Mouse (Mus musculus): ENCODE measurements around the gene Slc29a2. TPM values are rescaled to one million over a fixed set of nuclear protein-coding genes. Genes with fewer than 3 reads are reported as not detected.

The Slc29a2 gene
- polyA plus RNA-seq, 1 experiment from 2014 or later = 7.3 TPM

- Histone ChIP-seq H3K27ac (peak overlapping the region; percentile 94), H3K36me3 (peaks cover 14% of the 10 kb centered on the region), H3K27me3 (ENCODE audit: low read depth, poor library complexity, severe bottlenecking) (no peaks in the 10 kb centered on the region), H3K4me3 (peak overlapping the region; percentile 91), H3K9me3 (replicated peaks) (no peaks in the 10 kb centered on the region), H3K4me1 (peaks cover 46% of the 10 kb centered on the region)
- DNase-seq (ENCODE audit: low spot score) = peak; percentile 62
- WGBS = 12% methylated on average over 41 of the region's 41 CpGs
Observed at GRCm38 (mm10) chr19:5039301-5040114, 15.8 kb downstream of the Slc29a2 start.

DNA sequence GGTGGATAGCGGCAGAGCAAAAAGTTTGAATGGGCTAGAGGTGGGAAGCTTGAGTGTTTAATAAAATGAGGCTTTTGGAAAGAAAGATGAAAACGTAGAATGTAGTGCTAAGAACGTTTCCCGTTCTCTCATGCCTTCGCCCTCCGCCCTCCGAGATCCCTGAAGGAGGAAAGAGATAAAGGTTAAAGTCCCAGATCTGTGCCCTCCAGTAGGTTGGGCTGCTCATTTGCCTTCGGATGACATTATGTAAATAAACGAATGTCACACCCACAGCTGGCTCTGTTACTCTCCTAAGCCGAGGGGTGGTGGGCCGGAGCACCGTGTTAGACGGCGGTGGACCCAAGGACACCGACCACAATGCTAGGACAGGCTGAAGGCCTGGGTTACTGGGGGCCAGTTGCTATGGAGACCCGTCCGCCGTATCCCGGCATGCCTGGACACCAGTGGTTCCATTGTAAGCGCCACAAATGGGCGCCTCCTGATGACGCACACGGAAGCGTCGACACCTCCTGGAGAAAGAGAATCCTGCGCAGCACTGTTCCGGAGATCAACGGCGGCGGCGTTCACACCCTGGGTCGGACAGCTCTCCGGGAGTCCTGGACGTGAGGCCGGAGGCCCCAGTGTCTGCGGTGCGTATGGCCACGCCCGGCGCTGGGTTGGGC is 17.3 kb downstream of the Slc29a2 start, which contains the start of gene Brms1:
Gene Brms1, plus strand, starts transcription at position 493 of the 662 bp plus-strand sequence.
- 10% methylated on average over 40 of the region's 40 CpGs for WGBS
- Histone ChIP-seq H3K9me3 (replicated peaks) (no peaks in the 10 kb centered on the region), H3K4me1 (peaks cover 46% of the 10 kb centered on the region), H3K4me3 (peak within 1 kb of the TSS; percentile 91), H3K27me3 (ENCODE audit: low read depth, poor library complexity, severe bottlenecking) (no peaks in the 10 kb centered on the region), H3K27ac (peak within 1 kb of the TSS; percentile 81), H3K36me3 (peaks cover 17% of the 10 kb centered on the region)
- peak; percentile 96 for DNase-seq (ENCODE audit: low spot score)

DNA sequence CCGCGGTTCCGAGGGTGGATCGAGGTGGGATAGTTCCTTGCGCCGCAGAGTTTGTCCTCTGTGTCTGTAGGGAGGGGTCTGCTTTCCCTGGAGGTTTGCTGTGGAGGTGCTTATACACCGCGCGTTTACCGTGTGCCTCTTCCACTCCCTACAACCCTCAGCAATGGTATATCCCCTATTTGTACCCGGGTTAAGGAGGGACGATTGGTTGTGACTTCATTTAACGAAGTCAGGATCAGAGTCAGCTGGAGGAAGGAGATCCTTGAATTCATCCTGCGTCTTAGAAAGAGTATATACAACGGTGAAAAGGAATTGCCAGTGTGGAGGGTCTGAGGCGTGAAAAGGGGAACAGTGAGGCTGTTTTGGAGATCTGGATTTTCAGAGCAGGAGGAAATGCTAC is 17.9 kb downstream of the Slc29a2 start:
- Histone ChIP-seq H3K9me3 (replicated peaks) (no peaks in the 10 kb centered on the region), H3K4me1 (peaks cover 46% of the 10 kb centered on the region), H3K27me3 (ENCODE audit: low read depth, poor library complexity, severe bottlenecking) (no peaks in the 10 kb centered on the region), H3K36me3 (peaks cover 23% of the 10 kb centered on the region), H3K4me3 (peak overlapping the region; percentile 91), H3K27ac (peak overlapping the region; percentile 81)
- WGBS = 2% methylated on average over 16 of the region's 16 CpGs
- no peak for DNase-seq (ENCODE audit: low spot score)

DNA sequence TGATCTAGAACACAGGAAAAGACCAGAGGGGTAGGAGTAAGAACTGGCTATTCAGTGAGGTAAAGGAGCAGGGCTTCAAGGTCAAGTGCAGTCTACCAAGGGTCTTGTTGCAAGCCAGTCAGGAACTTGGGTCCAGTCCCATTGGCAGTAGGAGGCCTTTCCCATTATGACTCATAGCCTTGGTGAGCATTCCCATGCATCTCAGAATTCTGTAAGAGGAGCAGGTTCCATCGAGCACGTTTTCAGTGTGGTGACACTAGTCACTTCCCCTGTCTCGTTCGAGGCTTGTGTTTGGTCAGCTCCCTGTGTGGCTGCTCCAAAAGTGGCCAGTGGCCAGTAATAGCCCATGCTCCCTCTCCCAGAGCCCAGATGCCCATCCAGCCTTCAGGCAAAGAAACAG is 21.9 kb downstream of the Slc29a2 start:
- peaks cover 58% of the 10 kb centered on the region for H3K36me3 ChIP-seq
- H3K4me3 ChIP-seq = no peak overlapping the region
- DNase-seq (ENCODE audit: low spot score) = no peak
- no peaks in the 10 kb centered on the region for H3K9me3 ChIP-seq (replicated peaks)
- WGBS = 83% methylated on average over 4 of the region's 4 CpGs
- H3K27ac ChIP-seq = no peak overlapping the region
- H3K4me1 ChIP-seq = peaks cover 31% of the 10 kb centered on the region
- peaks cover 12% of the 10 kb centered on the region for H3K27me3 ChIP-seq (ENCODE audit: low read depth, poor library complexity, severe bottlenecking)

DNA sequence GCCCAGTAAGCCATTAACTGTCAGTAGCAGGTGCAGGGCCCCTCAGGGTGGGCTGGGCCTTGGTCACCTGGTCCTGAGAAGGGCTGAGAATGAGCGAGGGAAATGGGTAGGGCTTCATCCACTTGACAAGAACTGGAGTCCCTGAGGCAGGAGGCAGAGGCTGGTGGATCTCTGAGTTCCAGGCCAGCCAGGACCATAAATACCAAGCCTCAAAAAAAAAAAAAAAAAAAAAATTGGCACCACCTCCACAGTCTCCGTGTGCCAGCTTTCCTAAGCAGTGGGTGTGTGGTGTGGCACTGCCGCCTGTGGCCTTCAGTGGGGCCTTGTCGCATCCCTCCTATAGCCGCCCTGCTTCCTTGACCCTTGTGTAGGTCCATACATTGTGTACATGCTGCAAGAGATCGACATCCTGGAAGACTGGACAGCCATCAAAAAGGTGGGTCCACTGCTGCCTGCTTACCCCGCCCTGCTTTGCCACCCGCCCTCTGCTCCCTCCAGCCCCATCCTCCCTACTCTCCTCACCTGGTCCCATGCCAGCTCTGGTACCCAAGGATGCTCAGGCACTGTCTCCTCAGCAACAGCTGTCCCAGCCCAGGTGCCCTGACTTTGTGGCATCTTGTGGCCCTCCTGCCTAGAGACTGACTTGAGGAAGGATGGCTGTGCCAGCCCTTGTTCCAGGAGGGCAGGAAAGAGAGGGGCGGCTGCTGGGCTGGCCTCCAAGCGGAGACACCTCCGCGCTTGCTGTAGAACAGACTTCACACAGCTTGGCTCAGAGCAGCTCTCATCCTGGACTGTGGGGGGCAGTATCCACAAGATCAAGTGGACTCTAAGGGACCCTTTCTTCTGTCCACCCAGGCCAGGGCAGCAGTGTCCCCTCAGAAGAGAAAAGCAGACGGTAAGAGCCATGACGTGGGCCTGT is 24.7 kb downstream of the Slc29a2 start:
- Histone ChIP-seq H3K9me3 (replicated peaks) (no peaks in the 10 kb centered on the region), H3K36me3 (peaks cover 58% of the 10 kb centered on the region), H3K27ac (no peak overlapping the region), H3K4me3 (no peak overlapping the region), H3K4me1 (peaks cover 38% of the 10 kb centered on the region), H3K27me3 (ENCODE audit: low read depth, poor library complexity, severe bottlenecking) (peaks cover 40% of the 10 kb centered on the region)
- WGBS = 90% methylated on average over 14 of the region's 14 CpGs
- DNase-seq (ENCODE audit: low spot score) = no peak

- WGBS = 84% methylated on average over 6 of the region's 6 CpGs
- peaks cover 50% of the 10 kb centered on the region for H3K36me3 ChIP-seq
Observed at GRCm38 (mm10) chr19:5049325-5049724, 25.7 kb downstream of the Slc29a2 start.

DNA sequence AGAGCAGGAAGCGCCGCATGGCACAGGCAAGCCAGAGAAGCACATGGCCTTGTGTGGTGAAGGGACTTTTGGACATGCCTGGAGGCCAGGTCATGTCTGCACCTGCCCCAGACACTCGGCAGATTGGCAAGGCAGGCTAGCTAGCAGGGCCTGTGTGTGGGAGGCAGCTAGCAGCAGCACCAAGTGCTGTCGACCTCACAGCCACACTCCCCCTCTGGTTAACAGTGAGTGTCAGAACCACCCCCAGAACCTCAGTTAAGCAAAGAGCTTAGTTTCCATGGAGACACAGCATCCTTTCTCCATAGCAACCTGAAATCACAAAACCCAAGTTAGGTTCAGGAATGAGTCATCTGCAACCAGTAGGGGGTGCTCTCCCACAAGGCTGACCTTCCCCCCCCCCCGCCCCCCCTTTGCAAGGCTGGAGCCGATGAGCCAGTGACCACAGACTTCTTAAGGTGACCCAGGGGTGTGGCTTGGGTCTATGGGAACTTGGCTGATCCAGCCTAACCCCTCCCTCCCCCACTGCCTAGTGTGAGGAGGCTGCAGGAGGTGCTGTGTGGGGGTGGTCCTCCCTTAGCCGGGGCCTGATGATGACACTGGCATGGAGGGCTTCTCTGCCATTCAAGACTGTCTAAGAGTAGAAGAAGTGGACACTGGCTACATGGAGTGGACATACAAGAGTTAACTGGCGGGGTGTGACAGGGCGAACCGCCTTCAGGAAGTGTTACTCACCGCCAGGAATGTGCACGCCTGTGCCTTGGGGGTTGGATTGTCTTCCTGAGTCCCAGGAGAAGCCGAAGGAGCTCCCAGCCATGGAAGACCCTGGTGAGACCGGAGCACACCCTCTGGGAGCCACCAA is 26.6 kb downstream of the Slc29a2 start, which contains the start of gene Rin1:
Gene Rin1, plus strand, starts transcription at position 435 of the 859 bp plus-strand sequence.
- peaks cover 38% of the 10 kb centered on the region for H3K4me1 ChIP-seq
- DNase-seq (ENCODE audit: low spot score) = peak; percentile 73
- H3K36me3 ChIP-seq = peaks cover 48% of the 10 kb centered on the region
- peak within 1 kb of the TSS; percentile 41 for H3K4me3 ChIP-seq
- H3K9me3 ChIP-seq (replicated peaks) = no peaks in the 10 kb centered on the region
- 19% methylated on average over 14 of the region's 14 CpGs for WGBS
- H3K27ac ChIP-seq = peak within 1 kb of the TSS; percentile 63
- peaks cover 58% of the 10 kb centered on the region for H3K27me3 ChIP-seq (ENCODE audit: low read depth, poor library complexity, severe bottlenecking)

More at GRCm38 (mm10) chr19:5049325-5049724, 25.7 kb downstream of the Slc29a2 start:
- H3K27me3 ChIP-seq (ENCODE audit: low read depth, poor library complexity, severe bottlenecking) = peaks cover 49% of the 10 kb centered on the region
- H3K27ac ChIP-seq = no peak overlapping the region
- no peak for DNase-seq (ENCODE audit: low spot score)
- peak overlapping the region; percentile 41; the same call in 1 of the 2 replicates for H3K4me3 ChIP-seq
- no peaks in the 10 kb centered on the region for H3K9me3 ChIP-seq (replicated peaks)
- peaks cover 38% of the 10 kb centered on the region for H3K4me1 ChIP-seq

- Histone ChIP-seq H3K27ac (peak overlapping the region; percentile 63), H3K27me3 (ENCODE audit: low read depth, poor library complexity, severe bottlenecking) (peaks cover 62% of the 10 kb centered on the region), H3K9me3 (replicated peaks) (no peaks in the 10 kb centered on the region), H3K4me1 (peaks cover 39% of the 10 kb centered on the region), H3K36me3 (peaks cover 41% of the 10 kb centered on the region), H3K4me3 (peak overlapping the region; percentile 41)
- WGBS = 7% methylated on average over 17 of the region's 17 CpGs
- peak; percentile 59 for DNase-seq (ENCODE audit: low spot score)
Observed at GRCm38 (mm10) chr19:5051031-5051430, 27.4 kb downstream of the Slc29a2 start.

DNA sequence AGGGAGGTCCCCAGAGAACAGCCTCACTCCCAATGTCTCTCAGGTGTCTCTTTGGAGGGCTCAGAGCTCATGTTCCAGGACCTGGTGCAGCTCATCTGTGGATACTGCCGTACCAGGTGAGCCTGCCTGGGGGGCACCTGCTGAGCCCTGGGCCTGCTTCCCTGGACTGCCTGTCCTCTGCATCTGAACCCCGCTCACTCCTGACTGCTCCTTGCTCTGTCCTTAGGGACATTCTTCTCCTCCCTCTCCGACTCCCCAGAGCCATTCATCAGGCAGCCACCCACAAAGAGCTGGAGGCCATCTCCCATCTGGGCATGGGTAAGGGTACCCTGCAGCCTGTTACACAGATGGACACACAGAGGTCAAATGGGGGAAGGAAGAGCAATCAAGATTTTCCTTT is 27.9 kb downstream of the Slc29a2 start:
- no peak for DNase-seq (ENCODE audit: low spot score)
- 41% methylated on average over 3 of the region's 3 CpGs for WGBS
- Histone ChIP-seq H3K4me3 (peak overlapping the region; percentile 41), H3K9me3 (replicated peaks) (no peaks in the 10 kb centered on the region), H3K36me3 (peaks cover 36% of the 10 kb centered on the region), H3K4me1 (peaks cover 44% of the 10 kb centered on the region), H3K27me3 (ENCODE audit: low read depth, poor library complexity, severe bottlenecking) (peaks cover 62% of the 10 kb centered on the region), H3K27ac (peak overlapping the region; percentile 63)

DNA sequence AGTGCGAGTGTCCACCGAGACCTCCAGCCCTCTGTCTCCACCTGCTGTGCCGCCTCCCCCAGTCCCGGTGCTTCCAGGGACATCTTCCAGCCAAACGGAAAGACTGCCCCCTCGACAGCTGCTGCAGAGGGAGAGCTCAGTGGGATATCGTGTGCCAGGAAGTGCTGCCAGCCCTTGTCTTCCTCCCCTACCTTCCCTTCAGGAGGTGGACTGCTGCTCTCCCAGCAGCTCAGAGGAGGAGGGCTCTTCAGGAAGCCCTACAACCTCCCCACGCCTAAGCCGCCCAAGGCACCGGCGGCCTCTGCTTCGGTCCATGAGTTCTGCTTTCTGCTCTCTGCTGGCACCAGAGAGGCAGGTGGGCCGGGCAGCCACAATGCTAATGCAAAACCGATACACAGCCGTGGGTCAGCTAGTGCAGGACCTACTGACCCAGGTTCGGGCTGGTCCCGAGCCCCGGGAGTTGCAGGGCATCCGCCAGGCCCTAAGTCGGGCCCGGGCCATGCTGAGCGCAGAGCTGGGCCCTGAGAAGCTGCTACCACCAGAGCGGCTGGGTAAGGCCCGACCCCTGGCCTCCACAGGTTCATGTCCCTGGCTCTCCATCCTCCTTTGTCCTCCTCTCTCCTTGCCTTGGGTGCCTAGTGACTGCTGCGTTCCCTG is 28.6 kb downstream of the Slc29a2 start:
- Histone ChIP-seq H3K27ac (peak overlapping the region; percentile 50; the same call in 1 of the 2 replicates), H3K4me1 (peaks cover 51% of the 10 kb centered on the region), H3K4me3 (peak overlapping the region; percentile 41; the same call in 1 of the 2 replicates), H3K9me3 (replicated peaks) (no peaks in the 10 kb centered on the region), H3K27me3 (ENCODE audit: low read depth, poor library complexity, severe bottlenecking) (peaks cover 62% of the 10 kb centered on the region), H3K36me3 (peaks cover 28% of the 10 kb centered on the region)
- WGBS = 21% methylated on average over 25 of the region's 25 CpGs
- no peak for DNase-seq (ENCODE audit: low spot score)

DNA sequence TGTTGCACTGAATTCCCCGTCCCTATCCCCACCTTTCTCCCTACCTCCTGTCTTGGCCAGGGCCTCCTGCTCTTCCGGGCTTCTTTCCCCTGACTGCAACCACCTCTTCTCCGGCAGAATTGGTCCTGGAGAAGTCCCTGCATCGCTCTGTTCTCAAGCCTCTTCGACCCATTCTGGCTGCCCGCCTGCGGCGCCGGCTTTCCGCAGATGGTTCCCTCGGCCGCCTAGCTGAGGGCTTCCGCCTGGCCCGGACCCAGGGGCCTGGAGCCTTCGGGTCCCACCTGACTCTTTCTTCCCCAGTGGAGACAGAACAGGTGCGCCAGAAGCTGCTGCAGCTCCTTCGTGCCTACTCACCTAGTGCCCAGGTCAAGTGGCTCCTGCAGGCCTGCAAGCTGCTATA is 29.2 kb downstream of the Slc29a2 start:
- Histone ChIP-seq H3K4me3 (no peak overlapping the region), H3K27me3 (ENCODE audit: low read depth, poor library complexity, severe bottlenecking) (peaks cover 62% of the 10 kb centered on the region), H3K27ac (peak overlapping the region; percentile 50; the same call in 1 of the 2 replicates), H3K9me3 (replicated peaks) (no peaks in the 10 kb centered on the region), H3K4me1 (peaks cover 55% of the 10 kb centered on the region), H3K36me3 (peaks cover 23% of the 10 kb centered on the region)
- DNase-seq (ENCODE audit: low spot score) = no peak
- WGBS = 49% methylated on average over 17 of the region's 17 CpGs

Data from limb, embryonic 10.5 days (tissue).